Mouse (Mus musculus) heart, postnatal 14 days (tissue): ENCODE results near the gene Lzic. TPM values are rescaled to one million over a fixed set of nuclear protein-coding genes. Genes with fewer than 3 reads are reported as not detected.
A peak's percentile ranks its signal among the peaks of the same experiment; 100 is the strongest.

Experiments
- DNase-seq, 2 experiments: peaks; one replicate each; pipeline ENCODE4 v3.0.0; 2021 to 2022
- intact Hi-C: fragments of 180-260 bp; cut with DNase I; formaldehyde crosslinking; loops from one replicate; pipeline ENCODE4 v1.15.1; 2025
- microRNA-seq, 2 experiments: library from miRNA; unstranded; fragments of <30 nt; microRNA quantifications; one replicate each; pipeline ENCODE4 v1.2.0; 2021 to 2022
- total RNA-seq, 2 experiments: library from RNA; stranded (reverse); gene quantifications; 2 replicates each; pipeline ENCODE4 v1.2.3; 2021

Lzic gene
- total RNA-seq, 2 experiments from 2014 or later: 55.4 to 55.8 TPM

GRCm38 (mm10) chr4:149518351-149519220 is 33.6 kb downstream of the Lzic start:
- DNase-seq: no peak
- intact Hi-C loops: no loop called here

GRCm38 (mm10) chr4:149521258-149521657 is 36.2 kb downstream of the Lzic start:
- intact Hi-C loops: no loop called here
- no peak for DNase-seq

- intact Hi-C loops: no loop called here
- DNase-seq: no peak
These were observed 38.9 kb downstream of the Lzic start for GRCm38 (mm10) chr4:149523961-149524360.

- DNase-seq: no peak
- intact Hi-C loops: no loop called here
These were observed 40.1 kb downstream of the Lzic start for GRCm38 (mm10) chr4:149525170-149525569.

GRCm38 (mm10) chr4:149525811-149526210 is 40.8 kb downstream of the Lzic start:
- intact Hi-C loops: no loop called here
- DNase-seq: no peak

GRCm38 (mm10) chr4:149526330-149526729 is 41.3 kb downstream of the Lzic start:
- DNase-seq: peak; percentile 54 to 61
- intact Hi-C loops: no loop called here

GRCm38 (mm10) chr4:149527621-149528354 is 42.8 kb downstream of the Lzic start:
- DNase-seq: no peak
- intact Hi-C loops: no loop called here

GRCm38 (mm10) chr4:149529691-149530090 is 44.7 kb downstream of the Lzic start:
- intact Hi-C loops: no loop called here

GRCm38 (mm10) chr4:149539441-149539840 is 54.4 kb downstream of the Lzic start:
- intact Hi-C loops: no loop called here
- peak; percentile 49 to 73 for DNase-seq

More at GRCm38 (mm10) chr4:149529691-149530090, 44.7 kb downstream of the Lzic start:
- no peak for DNase-seq

GRCm38 (mm10) chr4:149541935-149542334 is 56.9 kb downstream of the Lzic start:
- intact Hi-C loops: loop anchor here (2.0 to 5.0 kb wide), 5 partner anchors 35 to 395 kb away; partner anchors contain the start of genes Lzic, Nmnat1 and Rbp7
- no peak for DNase-seq

- intact Hi-C loops: loop anchor here (2.0 to 5.0 kb wide), 5 partner anchors 35 to 395 kb away; partner anchors contain the start of genes Lzic, Nmnat1 and Rbp7
- no peak for DNase-seq
These were observed 57.4 kb downstream of the Lzic start for GRCm38 (mm10) chr4:149542431-149542830.

GRCm38 (mm10) chr4:149542927-149543553 is 58.0 kb downstream of the Lzic start:
- intact Hi-C loops: loop anchor here (2.0 to 5.0 kb wide), 5 partner anchors 36 to 396 kb away; partner anchors contain the start of genes Lzic, Nmnat1 and Rbp7
- peak; percentile 85 to 95 for DNase-seq

- no peak for DNase-seq
- intact Hi-C loops: loop anchor here (5.0 kb wide), 4 partner anchors 38 to 398 kb away; partner anchors contain the start of gene Rbp7
These were observed 59.9 kb downstream of the Lzic start for GRCm38 (mm10) chr4:149544892-149545291.

Small RNA genes lying within 50 kb of the gene (microRNA-seq; reads per million reads assigned to microRNA genes)
- gene Mir5616: 0 to 4.3 reads per million in 2 experiments

Other genes starting within 250 kb of the Lzic start
- gene Kif1b, start 177.5 kb upstream of the Lzic start, total RNA-seq: 100 to 1,000 TPM; 134 to 138 TPM
- 10 to 100 TPM; 46.3 to 58.6 TPM for gene Ube4b, start 58.5 kb upstream of the Lzic start, total RNA-seq
- gene Rbp7, start 30.3 kb upstream of the Lzic start, total RNA-seq: 10 to 100 TPM; 75.7 to 77.1 TPM
- not detected for gene Tmem274, start 7.9 kb upstream of the Lzic start, total RNA-seq
- gene Nmnat1, start within 50 bp of the Lzic start, total RNA-seq: 10 to 100 TPM; 20.8 to 23.4 TPM
- gene Ctnnbip1, start 33.0 kb downstream of the Lzic start, total RNA-seq: 10 to 100 TPM; 42.9 to 44.5 TPM
- gene Clstn1, start 101.2 kb downstream of the Lzic start, total RNA-seq: 10 to 100 TPM; 76.7 to 82.1 TPM
- gene Pik3cd, start 217.3 kb downstream of the Lzic start, total RNA-seq: 1 to 10 TPM; 4.8 to 5.5 TPM